ENCODE assay signal across 8 mouse cellular contexts in genomic region chr2:31069506-31069905, GRCm38 (mm10).
DNase-seq lines count a peak whose midpoint lies in the region; ATAC-seq and TF ChIP-seq lines count a peak whose summit lies in the region.
"Had no signal": no experiment of that assay in that cellular context is flagged by ENCODE, and none has a peak within 500 bp of the region (broad histone marks: within the 10 kb centered on the region; RNA-seq: fewer than 3 reads in every experiment).

No protein-coding gene starts in this region.

- H3K4me3 ChIP-seq in kidney, embryonic 16.5 days (ENCODE audit: low read length): no peak overlapping the region
- H3K4me3 ChIP-seq in ES-E14 (ENCODE audit: insufficient read depth in 1 of 2, low read depth in 1 of 2, low read length in 2 of 2, poor library complexity in 1 of 2, severe bottlenecking in 1 of 2): no peak overlapping the region
- H3K4me3 ChIP-seq in embryonic facial prominence, embryonic 13.5 days: no peak overlapping the region
- H3K4me3 ChIP-seq in limb, embryonic 14.5 days (replicated peaks; ENCODE audit: low read length): no peak overlapping the region

- no peak for DNase-seq in kidney, adult 11 months
- no peak for DNase-seq in ES-E14 (ENCODE audit: low read depth, low spot score)
- DNase-seq in limb, embryonic 14.5 days (ENCODE audit: low spot score): no peak
- DNase-seq in thymus, postnatal 4 days: no peak
- DNase-seq: lung, postnatal 36 days had no signal

- 94% methylated on average over 7 of the region's 7 CpGs for WGBS in kidney, embryonic 16.5 days
- WGBS in embryonic facial prominence, embryonic 13.5 days: 85% methylated on average over 7 of the region's 7 CpGs
- WGBS in limb, embryonic 14.5 days: 93% methylated on average over 7 of the region's 7 CpGs

- no peak overlapping the region for H3K4me2 ChIP-seq in kidney, embryonic 16.5 days (replicated peaks; ENCODE audit: low read depth, low read length)
- no peak overlapping the region for H3K4me2 ChIP-seq in embryonic facial prominence, embryonic 13.5 days
- no peak overlapping the region for H3K4me2 ChIP-seq in limb, embryonic 14.5 days (replicated peaks; ENCODE audit: low read depth, low read length, severe bottlenecking)

- no peak for ATAC-seq in kidney, embryonic 16.5 days (ENCODE audit: low FRiP score, low TSS enrichment)
- ATAC-seq in embryonic facial prominence, embryonic 13.5 days (ENCODE audit: insufficient number of reproducible peaks, insufficient read depth, low FRiP score, low TSS enrichment, low read depth): no peak
- no peak for ATAC-seq in limb, embryonic 14.5 days (ENCODE audit: low FRiP score, low read depth)
- ATAC-seq in megakaryocyte, adult 5-6 weeks (ENCODE audit: poor library complexity, severe bottlenecking): no peak

- no peak for TF ChIP-seq POLR2A in limb, embryonic 14.5 days (IDR thresholded peaks at IDR 0.05; ENCODE audit: borderline replicate concordance, extremely low read depth, insufficient read depth, insufficient read length)

- H3K36me3 ChIP-seq in kidney, embryonic 16.5 days (ENCODE audit: insufficient read depth, low read length): peaks cover 20% of the 10 kb centered on the region; the same call in 1 of the 2 replicates
- H3K36me3 ChIP-seq in ES-E14 (ENCODE audit: control insufficient read depth, insufficient read depth, low read length, poor library complexity, severe bottlenecking): peaks cover 8% of the 10 kb centered on the region; the same call in 1 of the 2 replicates
- H3K36me3 ChIP-seq in embryonic facial prominence, embryonic 13.5 days: peaks cover 31% of the 10 kb centered on the region
- peaks cover 15% of the 10 kb centered on the region for H3K36me3 ChIP-seq in limb, embryonic 14.5 days (ENCODE audit: control insufficient read depth, insufficient read depth, low read length)

- H3K9ac ChIP-seq in kidney, embryonic 16.5 days (replicated peaks; ENCODE audit: low read length): no peak overlapping the region
- 0 out of 2 replicates have a peak overlapping the region, but pooled peaks have one; percentile 1 for H3K9ac ChIP-seq in ES-E14 (ENCODE audit: insufficient read depth, low read depth, low read length, poor library complexity, severe bottlenecking)
- no peak overlapping the region for H3K9ac ChIP-seq in embryonic facial prominence, embryonic 13.5 days
- no peak overlapping the region for H3K9ac ChIP-seq in limb, embryonic 14.5 days (ENCODE audit: low read depth, low read length, severe bottlenecking)

- no peaks in the 10 kb centered on the region for H3K27me3 ChIP-seq in kidney, embryonic 16.5 days (ENCODE audit: insufficient read depth, low read length)
- H3K27me3 ChIP-seq in embryonic facial prominence, embryonic 13.5 days: no peaks in the 10 kb centered on the region
- H3K27me3 ChIP-seq in limb, embryonic 14.5 days (ENCODE audit: control insufficient read depth, insufficient read depth, low read length): no peaks in the 10 kb centered on the region

- H3K4me1 ChIP-seq in kidney, embryonic 16.5 days (ENCODE audit: insufficient read depth, low read length): peaks cover 27% of the 10 kb centered on the region
- H3K4me1 ChIP-seq in ES-E14 (ENCODE audit: control insufficient read depth in 2 of 2, insufficient read depth in 2 of 2, low read length in 2 of 2, poor library complexity in 1 of 2): peaks cover 20 to 23% of the 10 kb centered on the region in 2 experiments; a peak in 3 of 4 replicates
- H3K4me1 ChIP-seq in embryonic facial prominence, embryonic 13.5 days: peaks cover 39% of the 10 kb centered on the region
- peaks cover 11% of the 10 kb centered on the region; the same call in 1 of the 2 replicates for H3K4me1 ChIP-seq in limb, embryonic 14.5 days (ENCODE audit: control insufficient read depth, insufficient read depth, low read length)

- peak overlapping the region; percentile 93 for H3K27ac ChIP-seq in kidney, embryonic 16.5 days (ENCODE audit: low read length)
- H3K27ac ChIP-seq in ES-E14 (ENCODE audit: insufficient read depth, low read depth, low read length, poor library complexity, severe bottlenecking): peak overlapping the region; percentile 100
- H3K27ac ChIP-seq in embryonic facial prominence, embryonic 13.5 days: peak overlapping the region; percentile 94
- peak overlapping the region; percentile 89 for H3K27ac ChIP-seq in limb, embryonic 14.5 days (replicated peaks; ENCODE audit: low read depth, low read length)

- in situ Hi-C loops in ES-E14 (cut with MboI; ENCODE audit: low sequenced_read_pairs in 2 of 2, unreplicated experiment in 2 of 2): no loop called here

- 0 out of 2 replicates have a peak, but pooled peaks cover 6% of the 10 kb centered on the region for H3K9me3 ChIP-seq in kidney, embryonic 16.5 days (ENCODE audit: low read length)
- no peaks in the 10 kb centered on the region for H3K9me3 ChIP-seq in ES-E14 (ENCODE audit: control insufficient read depth, insufficient read depth, low read depth, low read length)
- H3K9me3 ChIP-seq in embryonic facial prominence, embryonic 13.5 days: no peaks in the 10 kb centered on the region
- no peaks in the 10 kb centered on the region; the same call in 1 of the 2 replicates for H3K9me3 ChIP-seq in limb, embryonic 14.5 days (ENCODE audit: control insufficient read depth, low read length)

TF ChIP-seq in ES-E14, 5 proteins besides CTCF, POLR2A, EP300 and RAD21:
- no peak for TF ChIP-seq ZNF384 (IDR thresholded peaks at IDR 0.05; ENCODE audit: low read depth, low read length)
- TF ChIP-seq CHD2 (IDR thresholded peaks at IDR 0.05; ENCODE audit: low read depth, low read length): no peak
- TF ChIP-seq MAFK (IDR thresholded peaks at IDR 0.05; ENCODE audit: insufficient read depth, low read depth, low read length): no peak
- TF ChIP-seq HCFC1 (IDR thresholded peaks at IDR 0.05; ENCODE audit: borderline replicate concordance, insufficient read depth, low read length): no peak
- no peak for TF ChIP-seq ZC3H11A (IDR thresholded peaks at IDR 0.05; ENCODE audit: borderline replicate concordance, low read depth, low read length)
